Mouse (Mus musculus): Measurements from ENCODE around the gene Ttc9c. TPM values are rescaled to one million over a fixed set of nuclear protein-coding genes. Genes with fewer than 3 reads are reported as not detected.

The Ttc9c gene
- polyA plus RNA-seq, 1 experiment from 2014 or later: 85.2 TPM

- Histone ChIP-seq H3K27ac (peak within 1 kb of the TSS; percentile 96), H3K4me3 (peak within 1 kb of the TSS; percentile 72), H3K4me1 (peaks cover 40% of the 10 kb centered on the region), H3K36me3 (peaks cover 59% of the 10 kb centered on the region), H3K9me3 (replicated peaks) (no peaks in the 10 kb centered on the region), H3K27me3 (ENCODE audit: low read depth, poor library complexity, severe bottlenecking) (no peaks in the 10 kb centered on the region)
- WGBS: under 1% methylated on average over 83 of the region's 83 CpGs
- peak; percentile 95 for DNase-seq (ENCODE audit: low spot score)
These were observed 677 bp upstream of the Ttc9c start, which contains the start of gene Hnrnpul2 for GRCm38 (mm10) chr19:8819596-8820423. Hnrnpul2 (plus strand) TSS chr19:8820010.

GRCm38 (mm10) chr19:8818301-8818798 lies 783 bp downstream of the Ttc9c start:
- H3K4me1 ChIP-seq: peaks cover 40% of the 10 kb centered on the region
- 31% methylated on average over 14 of the region's 14 CpGs for WGBS
- H3K9me3 ChIP-seq (replicated peaks): no peaks in the 10 kb centered on the region
- H3K27ac ChIP-seq: peak overlapping the region; percentile 96
- DNase-seq (ENCODE audit: low spot score): no peak
- peaks cover 59% of the 10 kb centered on the region for H3K36me3 ChIP-seq
- H3K27me3 ChIP-seq (ENCODE audit: low read depth, poor library complexity, severe bottlenecking): no peaks in the 10 kb centered on the region
- H3K4me3 ChIP-seq: peak overlapping the region; percentile 72

- WGBS: 87% methylated on average over 3 of the region's 3 CpGs
- no peak for DNase-seq (ENCODE audit: low spot score)
- no peaks in the 10 kb centered on the region for H3K27me3 ChIP-seq (ENCODE audit: low read depth, poor library complexity, severe bottlenecking)
- H3K36me3 ChIP-seq: peaks cover 60% of the 10 kb centered on the region
- H3K9me3 ChIP-seq (replicated peaks): no peaks in the 10 kb centered on the region
- peaks cover 29% of the 10 kb centered on the region for H3K4me1 ChIP-seq
- H3K4me3 ChIP-seq: peak overlapping the region; percentile 72; the same call in 1 of the 2 replicates
- no peak overlapping the region for H3K27ac ChIP-seq
These were observed 2.1 kb downstream of the Ttc9c start for GRCm38 (mm10) chr19:8817001-8817400.

GRCm38 (mm10) chr19:8815812-8816211 lies 3.3 kb downstream of the Ttc9c start:
- Histone ChIP-seq H3K36me3 (peaks cover 67% of the 10 kb centered on the region), H3K4me3 (no peak overlapping the region), H3K27me3 (ENCODE audit: low read depth, poor library complexity, severe bottlenecking) (no peaks in the 10 kb centered on the region), H3K4me1 (peaks cover 22% of the 10 kb centered on the region), H3K9me3 (replicated peaks) (no peaks in the 10 kb centered on the region), H3K27ac (no peak overlapping the region)
- DNase-seq (ENCODE audit: low spot score): no peak
- WGBS: 92% methylated on average over 11 of the region's 11 CpGs

GRCm38 (mm10) chr19:8806810-8807209 lies 12.3 kb downstream of the Ttc9c start:
- peaks cover 11% of the 10 kb centered on the region for H3K4me1 ChIP-seq
- 96% methylated on average over 5 of the region's 5 CpGs for WGBS
- H3K27me3 ChIP-seq (ENCODE audit: low read depth, poor library complexity, severe bottlenecking): no peaks in the 10 kb centered on the region
- H3K36me3 ChIP-seq: peaks cover 89% of the 10 kb centered on the region
- no peak overlapping the region for H3K27ac ChIP-seq
- no peaks in the 10 kb centered on the region for H3K9me3 ChIP-seq (replicated peaks)
- no peak overlapping the region for H3K4me3 ChIP-seq
- no peak for DNase-seq (ENCODE audit: low spot score)

GRCm38 (mm10) chr19:8803879-8804660 lies 15.1 kb downstream of the Ttc9c start:
- WGBS: 90% methylated on average over 11 of the region's 11 CpGs
- Histone ChIP-seq H3K36me3 (peaks cover 62% of the 10 kb centered on the region), H3K27ac (no peak overlapping the region), H3K27me3 (ENCODE audit: low read depth, poor library complexity, severe bottlenecking) (no peaks in the 10 kb centered on the region), H3K4me1 (peaks cover 14% of the 10 kb centered on the region), H3K9me3 (replicated peaks) (no peaks in the 10 kb centered on the region), H3K4me3 (no peak overlapping the region; the same call in 1 of the 2 replicates)
- no peak for DNase-seq (ENCODE audit: low spot score)

GRCm38 (mm10) chr19:8803204-8803780 lies 15.8 kb downstream of the Ttc9c start:
- H3K4me3 ChIP-seq: peak overlapping the region; percentile 65; the same call in 1 of the 2 replicates
- peaks cover 14% of the 10 kb centered on the region for H3K4me1 ChIP-seq
- peaks cover 55% of the 10 kb centered on the region for H3K36me3 ChIP-seq
- peak overlapping the region; percentile 85; the same call in 1 of the 2 replicates for H3K27ac ChIP-seq
- H3K9me3 ChIP-seq (replicated peaks): no peaks in the 10 kb centered on the region
- no peak for DNase-seq (ENCODE audit: low spot score)
- WGBS: 94% methylated on average over 9 of the region's 9 CpGs
- no peaks in the 10 kb centered on the region for H3K27me3 ChIP-seq (ENCODE audit: low read depth, poor library complexity, severe bottlenecking)

GRCm38 (mm10) chr19:8802130-8802821 lies 16.9 kb downstream of the Ttc9c start, which contains the start of gene Zbtb3:
Zbtb3 (plus strand) TSS chr19:8802555.
- Histone ChIP-seq H3K36me3 (peaks cover 44% of the 10 kb centered on the region), H3K27me3 (ENCODE audit: low read depth, poor library complexity, severe bottlenecking) (no peaks in the 10 kb centered on the region), H3K9me3 (replicated peaks) (no peaks in the 10 kb centered on the region), H3K27ac (peak within 1 kb of the TSS; percentile 85), H3K4me1 (peaks cover 20% of the 10 kb centered on the region), H3K4me3 (peak within 1 kb of the TSS; percentile 65)
- under 1% methylated on average over 30 of the region's 30 CpGs for whole genome bisulfite sequencing
- peak; percentile 92 for DNase-seq (ENCODE audit: low spot score)

- Histone ChIP-seq H3K36me3 (peaks cover 37% of the 10 kb centered on the region), H3K4me3 (peak overlapping the region; percentile 85), H3K27ac (no peak overlapping the region), H3K4me1 (peaks cover 23% of the 10 kb centered on the region), H3K27me3 (ENCODE audit: low read depth, poor library complexity, severe bottlenecking) (no peaks in the 10 kb centered on the region), H3K9me3 (replicated peaks) (no peaks in the 10 kb centered on the region)
- DNase-seq (ENCODE audit: low spot score): no peak
These were observed 20.2 kb downstream of the Ttc9c start for GRCm38 (mm10) chr19:8798947-8799315.

- H3K9me3 ChIP-seq (replicated peaks): no peaks in the 10 kb centered on the region
- peaks cover 22% of the 10 kb centered on the region for H3K4me1 ChIP-seq
- H3K4me3 ChIP-seq: peak within 1 kb of the TSS; percentile 85
- H3K27me3 ChIP-seq (ENCODE audit: low read depth, poor library complexity, severe bottlenecking): no peaks in the 10 kb centered on the region
- DNase-seq (ENCODE audit: low spot score): peak; percentile 85
- H3K27ac ChIP-seq: peak within 1 kb of the TSS; percentile 87
- 3% methylated on average over 25 of the region's 25 CpGs for WGBS
- H3K36me3 ChIP-seq: peaks cover 37% of the 10 kb centered on the region
These were observed 20.7 kb downstream of the Ttc9c start, which contains the start of gene Polr2g for GRCm38 (mm10) chr19:8798264-8798946. Polr2g (minus strand) TSS chr19:8798577.

- Histone ChIP-seq H3K4me3 (no peak overlapping the region), H3K4me1 (peaks cover 15% of the 10 kb centered on the region), H3K27me3 (ENCODE audit: low read depth, poor library complexity, severe bottlenecking) (no peaks in the 10 kb centered on the region), H3K27ac (no peak overlapping the region), H3K9me3 (replicated peaks) (no peaks in the 10 kb centered on the region), H3K36me3 (peaks cover 47% of the 10 kb centered on the region)
- no peak for DNase-seq (ENCODE audit: low spot score)
- 84% methylated on average over 7 of the region's 7 CpGs for WGBS
These were observed 29.0 kb downstream of the Ttc9c start for GRCm38 (mm10) chr19:8790171-8790570.

GRCm38 (mm10) chr19:8789171-8789570 lies 30.0 kb downstream of the Ttc9c start:
- WGBS: 69% methylated on average over 1 of the region's 1 CpGs
- DNase-seq (ENCODE audit: low spot score): no peak
- no peak overlapping the region for H3K4me3 ChIP-seq
- no peaks in the 10 kb centered on the region for H3K27me3 ChIP-seq (ENCODE audit: low read depth, poor library complexity, severe bottlenecking)
- H3K27ac ChIP-seq: no peak overlapping the region
- peaks cover 38% of the 10 kb centered on the region for H3K36me3 ChIP-seq
- H3K4me1 ChIP-seq: peaks cover 19% of the 10 kb centered on the region
- no peaks in the 10 kb centered on the region for H3K9me3 ChIP-seq (replicated peaks)
